Mouse (Mus musculus) layer of hippocampus, adult 18-20 months (tissue): ENCODE results near the gene Csf1. TPM values are rescaled to one million over a fixed set of nuclear protein-coding genes. Genes with fewer than 3 reads are reported as not detected.

Experiments
- DNase-seq, 2 experiments: peaks; one replicate each; pipeline ENCODE4 v3.0.0; 2022; ENCODE audit warnings: low spot score in 2 of 2
- total RNA-seq, 2 experiments: library from RNA; stranded (reverse); gene quantifications; 2 replicates each; pipeline ENCODE4 v1.2.3; 2021

Csf1 gene
- total RNA-seq, 2 experiments from 2014 or later: 22.0 to 23.3 TPM

DNA sequence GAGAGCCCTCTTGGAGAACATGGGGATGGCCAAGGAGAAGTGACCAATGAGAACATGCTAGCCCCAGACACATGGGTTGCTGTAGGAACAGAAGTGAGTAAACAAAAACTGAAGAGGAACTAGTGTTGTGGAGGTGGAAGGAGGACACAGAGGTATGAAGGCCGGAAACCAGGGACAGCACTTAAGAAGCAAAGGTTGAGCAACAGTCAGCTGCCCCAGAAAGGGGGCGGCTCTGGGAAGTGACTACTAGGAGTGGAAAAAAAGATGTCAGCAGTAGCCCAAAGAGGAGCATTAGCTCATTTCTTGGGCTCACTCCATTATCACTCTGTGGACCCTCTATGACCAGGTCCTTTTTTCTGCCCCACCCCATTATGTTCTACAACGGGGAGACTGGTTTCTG, 23.0 kb upstream of the Csf1 start:
- no peak for DNase-seq

DNA sequence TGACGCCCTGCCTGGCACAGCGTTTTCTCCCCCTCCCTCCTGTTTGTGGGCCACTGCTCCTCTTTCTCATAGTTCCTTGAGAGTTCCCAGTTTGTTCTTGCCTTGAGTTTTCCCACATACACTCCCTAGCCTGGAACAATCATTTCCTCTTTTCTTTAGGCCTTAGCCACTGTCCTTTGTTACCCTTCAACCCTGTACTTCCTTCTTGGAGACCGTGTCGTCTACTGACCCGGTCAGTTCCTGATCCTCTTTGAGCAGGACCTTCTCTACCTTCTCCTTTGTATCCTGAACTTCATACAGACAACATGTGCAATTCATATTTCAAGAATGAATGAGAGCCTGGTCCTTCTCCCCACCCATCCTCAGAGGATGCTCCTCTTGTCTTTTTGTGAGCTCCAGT, 21.0 kb upstream of the Csf1 start:
- DNase-seq: no peak

DNA sequence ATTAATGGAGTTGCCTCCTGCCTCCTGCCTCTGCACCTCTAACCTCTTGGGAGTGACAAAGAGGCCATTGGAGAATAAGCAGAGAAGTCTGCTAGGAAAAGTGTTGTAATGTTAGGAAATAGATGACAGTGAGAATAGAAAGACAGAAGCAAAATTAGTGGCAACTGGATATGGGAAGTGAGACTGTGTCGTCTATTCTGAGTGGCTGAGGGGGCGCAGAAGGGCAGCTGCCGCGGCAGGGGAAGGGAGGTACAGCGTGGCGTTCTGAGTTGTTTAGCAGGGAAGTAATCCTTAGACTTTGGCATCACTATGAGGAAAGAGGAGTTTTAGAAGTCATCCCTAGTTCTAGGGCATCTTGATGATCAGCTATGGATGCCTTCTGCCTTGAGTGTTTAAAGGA, 17.7 kb upstream of the Csf1 start:
- no peak for DNase-seq

DNA sequence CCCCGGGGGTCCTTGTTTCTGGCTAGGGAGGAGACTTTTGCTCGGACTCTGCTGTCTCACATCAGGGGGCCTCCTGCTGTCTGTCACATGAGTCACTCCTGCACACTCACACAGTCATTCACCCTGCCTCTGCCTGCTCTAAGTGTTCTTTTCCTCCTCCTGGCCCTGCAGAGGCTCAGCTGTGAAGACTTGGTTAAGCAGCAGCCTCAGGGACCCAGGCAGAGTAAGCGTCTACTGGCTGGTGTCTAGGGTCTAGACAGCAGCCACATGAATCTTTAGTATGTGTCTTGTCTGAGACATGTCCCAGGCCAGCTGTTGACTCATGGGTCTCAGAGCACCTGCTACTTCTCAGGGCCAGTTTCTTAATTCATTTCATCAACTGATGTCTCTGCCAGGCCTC, 16.0 kb upstream of the Csf1 start:
- DNase-seq: no peak

DNA sequence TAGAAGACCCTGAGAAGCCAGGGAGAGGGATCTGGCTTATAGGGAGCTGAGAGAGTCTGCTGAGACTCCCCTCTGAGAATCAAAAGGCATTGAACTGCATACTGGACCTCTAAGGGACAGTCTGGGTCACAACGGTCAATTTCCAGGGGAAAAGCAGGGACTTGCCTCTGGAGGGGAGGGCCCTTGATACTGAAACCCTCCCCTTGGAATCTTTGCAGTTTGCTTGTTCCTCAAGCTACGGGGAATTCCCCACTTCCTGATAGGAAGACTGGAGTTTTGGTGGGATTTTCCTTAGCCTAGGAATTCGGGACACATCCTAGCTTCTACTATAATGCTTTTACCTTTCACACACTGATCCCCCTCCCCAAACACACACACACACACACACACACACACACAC, 15.5 kb upstream of the Csf1 start:
- no peak for DNase-seq

DNA sequence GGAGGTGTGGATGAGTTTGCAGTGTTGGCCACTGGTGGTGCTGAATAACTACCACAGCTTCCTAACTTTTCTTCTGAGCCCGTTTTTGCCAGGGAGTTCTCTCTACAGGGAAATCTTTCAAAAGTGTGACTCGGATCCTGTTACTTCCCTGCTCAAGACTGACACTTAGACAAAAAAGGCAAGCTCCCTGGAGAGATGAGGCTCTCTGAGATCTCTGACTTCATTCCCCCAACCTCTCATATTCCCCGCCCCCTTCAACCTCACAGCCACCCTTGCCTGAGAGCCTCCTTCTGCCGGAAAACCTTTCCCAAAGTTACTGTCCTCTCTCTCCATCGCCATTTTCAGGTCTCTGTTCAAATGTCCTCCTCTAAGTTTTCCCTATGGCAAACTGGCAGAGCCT, 14.8 kb upstream of the Csf1 start:
- DNase-seq: no peak

DNA sequence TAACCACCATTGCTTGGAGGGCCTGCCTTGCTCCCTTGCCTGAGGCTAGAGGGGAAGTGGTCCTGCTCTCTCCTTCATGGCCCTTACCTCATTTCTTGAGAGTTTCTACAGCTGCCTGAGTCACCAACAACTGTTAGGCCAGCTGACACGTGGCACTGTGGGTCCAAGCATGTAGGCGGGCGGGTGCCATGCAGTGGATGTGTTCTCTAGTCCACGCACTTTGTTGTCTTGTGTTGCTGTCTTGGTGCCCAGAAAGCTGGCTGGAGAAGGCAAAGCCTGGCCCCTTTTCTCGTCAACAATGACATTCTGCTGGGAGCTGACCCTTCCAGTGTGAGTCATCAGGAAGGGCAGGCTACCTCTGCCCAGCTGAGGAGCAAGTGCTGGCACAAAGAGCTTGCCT, 12.6 kb upstream of the Csf1 start:
- no peak for DNase-seq

DNA sequence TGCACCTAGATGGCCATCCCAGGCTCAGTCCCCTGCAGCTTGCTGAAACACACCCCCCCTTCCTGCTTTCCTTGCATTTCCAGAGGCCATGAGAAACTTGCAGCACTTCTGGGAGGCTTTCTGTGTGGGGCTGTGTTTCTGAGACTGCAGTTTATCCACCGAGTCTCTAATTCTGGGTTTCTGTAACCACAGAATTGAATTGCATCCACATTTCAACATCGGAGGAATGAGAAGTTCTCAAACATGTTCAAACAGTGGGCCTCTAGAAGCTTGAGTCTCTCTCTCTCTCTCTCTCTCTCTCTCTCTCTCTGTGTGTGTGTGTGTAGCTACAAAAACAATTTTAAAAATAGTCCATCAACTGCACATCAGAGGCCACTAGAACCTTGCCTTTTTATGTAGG, 9.4 kb upstream of the Csf1 start:
- no peak for DNase-seq

DNA sequence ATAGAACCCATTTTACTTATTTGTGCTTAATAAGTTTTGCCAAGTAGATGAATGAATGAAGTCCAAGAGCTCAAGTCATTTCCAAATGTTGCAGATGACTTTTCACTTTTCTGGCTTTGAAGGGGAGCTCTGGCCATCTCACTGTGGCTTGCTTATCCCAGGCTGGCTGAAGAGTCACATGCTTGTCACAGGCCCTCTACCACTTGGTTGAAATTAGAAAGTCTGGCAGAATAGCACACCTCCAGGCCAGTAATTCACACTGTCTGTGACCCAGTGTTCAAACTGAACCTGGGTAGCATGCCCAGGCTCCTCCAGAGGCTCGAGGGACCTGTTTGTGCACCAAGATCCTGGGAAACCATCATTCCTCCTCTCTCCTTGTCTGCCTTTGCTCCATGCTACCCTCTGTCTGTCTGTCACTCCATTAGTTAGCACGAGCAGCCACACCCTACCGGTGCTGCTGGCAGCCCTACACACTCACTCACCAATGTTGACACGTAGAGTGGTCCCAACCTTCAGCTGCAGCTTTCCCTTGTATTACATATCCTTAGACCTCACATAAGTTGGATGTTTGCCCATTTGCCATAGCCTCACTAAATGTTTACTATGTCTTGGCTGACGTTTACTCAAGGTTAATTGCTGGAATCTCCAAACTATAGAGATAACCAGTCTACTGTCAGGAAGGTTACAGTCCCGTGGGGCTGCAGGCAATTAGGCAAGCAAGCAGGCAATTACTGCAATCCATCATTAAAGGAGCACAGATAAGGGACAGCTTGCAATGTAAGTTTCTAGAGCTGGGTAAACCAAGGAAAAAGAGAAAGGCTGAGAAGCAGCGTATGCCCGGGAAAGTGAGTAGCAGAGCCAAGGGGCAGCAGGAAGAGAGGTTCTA, 8.1 kb upstream of the Csf1 start:
- no peak for DNase-seq

DNA sequence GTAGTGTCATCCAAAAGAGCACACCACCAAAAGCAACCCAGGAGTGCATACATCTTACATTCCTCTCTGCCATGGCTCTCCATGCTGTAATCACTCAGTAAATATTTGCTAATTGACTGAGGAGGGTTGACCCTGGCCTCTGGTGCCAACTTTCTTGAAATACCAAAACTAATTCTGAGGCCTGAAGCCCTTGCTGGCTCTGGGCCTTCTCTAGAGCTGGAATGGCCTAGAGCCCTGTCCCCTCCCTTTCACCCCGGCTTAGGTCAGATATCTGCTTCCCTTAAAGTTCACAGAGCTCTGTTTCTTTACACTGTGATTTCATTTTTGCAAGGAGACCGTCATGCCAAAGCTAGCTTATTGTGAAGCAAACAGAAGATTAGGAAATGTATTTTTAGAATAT, 6.5 kb upstream of the Csf1 start:
- no peak for DNase-seq

DNA sequence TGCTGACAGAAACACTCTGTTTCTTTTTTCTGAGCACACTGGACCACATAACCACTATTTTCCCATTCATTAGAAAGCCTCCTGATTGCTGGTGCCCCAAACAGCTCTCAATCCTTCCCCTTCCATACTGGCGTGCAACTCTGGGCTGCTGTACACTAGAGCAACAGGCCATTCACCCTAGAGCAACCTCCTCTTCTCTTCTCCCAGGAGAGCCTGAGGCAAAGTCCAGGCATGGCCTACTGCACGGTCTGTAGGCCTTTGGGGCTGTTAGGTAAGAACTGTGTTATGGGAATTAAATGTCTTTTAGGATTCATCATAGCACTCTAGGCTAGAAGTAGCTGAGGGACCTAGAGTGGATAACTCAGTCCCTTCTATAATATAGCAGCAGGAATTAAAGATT, 5.7 kb upstream of the Csf1 start:
- DNase-seq: no peak

DNA sequence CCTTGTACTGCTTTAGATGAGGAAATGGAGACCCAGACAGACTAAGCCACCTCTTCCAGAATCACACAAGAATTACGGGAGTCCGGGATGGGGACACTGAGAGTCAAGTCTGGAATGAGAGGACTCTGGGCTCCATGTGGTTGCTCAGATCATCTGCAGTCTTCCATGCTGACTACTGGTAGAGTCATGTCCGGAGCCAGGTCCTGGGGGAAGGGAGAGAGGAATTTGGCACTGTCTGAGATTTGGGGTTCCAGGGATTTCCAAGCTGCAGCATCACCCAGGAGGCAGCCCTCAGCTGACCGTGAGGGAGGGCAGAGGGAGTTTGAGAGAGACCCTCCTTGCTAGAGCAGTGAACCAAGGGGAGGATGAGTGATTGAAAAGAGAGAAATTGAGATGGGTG, 3.3 kb upstream of the Csf1 start:
- DNase-seq: no peak

DNA sequence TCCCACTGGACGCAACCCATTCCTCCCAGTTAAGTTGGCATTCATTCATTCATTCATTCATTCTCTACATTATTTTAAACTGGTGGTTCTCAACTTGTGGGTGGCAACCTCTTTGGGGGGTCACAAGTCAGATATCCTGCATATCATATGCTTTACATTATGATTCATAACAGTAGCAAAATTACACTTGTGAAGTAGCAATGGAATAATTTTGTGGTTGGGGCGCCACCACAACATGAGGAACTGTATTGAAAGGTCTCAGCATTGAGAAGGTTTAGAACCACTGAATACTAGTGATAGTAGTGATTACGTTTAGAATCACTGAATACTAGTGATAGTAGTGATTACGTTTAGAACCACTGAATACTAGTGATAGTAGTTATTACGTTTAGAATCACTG, 1.2 kb upstream of the Csf1 start:
- DNase-seq: no peak

DNA sequence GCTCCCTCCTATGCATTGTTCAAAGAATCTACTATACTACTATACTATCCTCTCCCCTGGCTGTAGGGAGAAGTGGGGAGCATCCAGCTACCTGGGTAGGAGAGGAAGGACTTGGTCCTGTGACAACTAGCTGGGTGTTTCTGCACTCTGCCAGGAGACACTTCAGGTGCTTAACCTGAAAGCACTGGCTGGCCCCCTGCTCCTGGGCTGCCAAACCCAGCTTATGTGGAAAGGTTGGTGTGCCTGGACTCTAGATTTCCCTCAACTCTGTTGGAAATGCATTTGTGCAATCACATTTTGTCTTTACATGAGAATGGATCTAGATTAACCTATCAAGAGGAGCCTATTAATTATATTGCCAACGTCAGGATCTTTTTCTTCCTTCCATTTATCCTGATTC, 502 bp upstream of the Csf1 start:
- no peak for DNase-seq

DNA sequence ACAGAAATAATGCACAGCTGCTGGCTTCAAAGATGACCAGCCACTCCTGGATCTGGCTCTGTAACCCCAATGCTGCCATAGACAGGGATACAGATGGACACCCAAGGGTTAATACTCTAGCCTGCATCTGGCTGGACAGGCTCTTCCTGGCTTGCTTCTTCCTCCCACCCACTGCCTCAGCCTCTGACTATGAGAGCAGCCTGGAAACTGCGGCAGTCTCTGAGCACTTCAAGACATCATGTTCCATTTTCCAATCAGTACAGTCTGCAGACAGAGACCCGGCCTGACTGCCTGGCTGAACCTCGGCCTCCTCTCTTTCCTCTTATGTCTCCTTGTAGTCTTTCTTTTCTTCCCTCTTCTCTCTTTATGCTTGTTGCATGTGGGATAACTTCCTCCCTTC, 1.6 kb downstream of the Csf1 start:
- peak in 1 of 2 experiments; percentile 51 for DNase-seq

DNA sequence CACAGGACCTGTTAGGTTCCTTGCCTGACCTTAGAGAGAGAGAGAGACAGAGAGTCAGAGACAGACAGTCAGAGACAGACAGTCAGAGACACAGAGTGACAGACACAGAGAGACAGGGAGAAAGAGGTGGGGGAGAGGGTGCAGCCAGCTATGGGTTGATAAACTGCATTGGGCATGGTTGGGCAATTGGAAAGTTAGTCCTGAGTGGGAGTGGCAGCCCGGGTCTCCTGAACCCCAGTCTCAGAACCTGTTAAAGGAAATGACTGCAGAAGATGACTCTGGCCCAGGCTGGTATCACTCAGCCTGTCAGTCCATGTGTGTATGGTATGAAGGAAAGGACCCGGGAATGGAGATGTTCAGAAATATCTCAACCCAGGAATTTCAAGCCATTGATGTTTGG, 2.1 kb downstream of the Csf1 start:
- DNase-seq: no peak

DNA sequence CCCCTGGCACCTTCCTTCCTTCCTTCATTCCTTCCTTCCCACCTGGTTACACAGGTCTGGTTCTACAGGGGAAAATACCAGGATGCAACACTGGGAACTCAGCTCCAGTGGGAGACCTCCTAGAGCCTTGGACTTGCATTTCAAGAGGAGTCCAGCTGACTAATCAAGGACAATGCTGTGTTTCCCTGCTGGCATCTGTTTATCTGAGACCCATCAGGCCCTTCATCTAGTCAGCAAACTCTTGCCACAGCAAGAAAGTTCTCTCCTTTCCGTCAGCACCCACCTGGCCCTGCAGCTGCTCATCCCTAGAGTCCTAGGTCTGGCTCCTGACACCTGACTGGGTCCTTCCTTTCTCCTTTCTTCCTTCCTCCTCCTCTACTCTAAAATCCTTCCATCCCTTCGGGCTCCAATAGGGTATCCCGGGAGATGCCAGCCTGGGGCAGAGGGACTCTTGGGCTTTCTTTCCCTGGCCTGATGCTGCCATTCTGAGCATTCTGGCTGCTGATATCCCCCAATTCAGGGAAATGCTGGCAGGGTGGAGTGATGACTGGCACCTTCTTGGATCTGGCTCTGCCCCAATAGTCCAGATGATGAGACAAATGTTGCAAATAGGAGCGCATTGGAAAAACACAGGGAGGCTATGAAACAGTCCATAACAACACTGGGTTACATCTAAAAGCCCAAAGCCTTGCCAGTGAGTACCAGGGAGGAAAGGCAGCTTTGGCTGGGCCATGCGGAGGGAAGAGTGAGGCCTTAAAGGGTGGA, 2.7 kb downstream of the Csf1 start:
- peak; percentile 77 to 88 for DNase-seq

DNA sequence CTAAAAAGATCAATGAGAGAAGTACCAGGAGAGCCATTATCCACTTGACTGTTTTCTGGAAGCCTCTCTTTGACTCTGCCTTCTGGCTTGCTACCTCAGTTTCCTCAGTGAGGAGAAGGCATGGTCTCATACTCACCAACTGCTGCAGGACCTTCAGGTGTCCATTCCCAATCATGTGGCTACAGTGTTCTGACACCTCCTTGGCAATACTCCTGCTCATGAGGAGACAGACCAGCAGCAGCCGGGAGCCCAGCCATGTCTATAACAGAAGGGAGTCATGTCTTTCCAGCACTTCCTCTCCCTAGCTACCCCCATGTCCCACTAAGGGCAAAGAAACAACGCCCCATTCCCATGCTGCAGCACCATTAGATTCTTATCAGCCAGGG, 3.8 kb downstream of the Csf1 start:
- no peak for DNase-seq

DNA sequence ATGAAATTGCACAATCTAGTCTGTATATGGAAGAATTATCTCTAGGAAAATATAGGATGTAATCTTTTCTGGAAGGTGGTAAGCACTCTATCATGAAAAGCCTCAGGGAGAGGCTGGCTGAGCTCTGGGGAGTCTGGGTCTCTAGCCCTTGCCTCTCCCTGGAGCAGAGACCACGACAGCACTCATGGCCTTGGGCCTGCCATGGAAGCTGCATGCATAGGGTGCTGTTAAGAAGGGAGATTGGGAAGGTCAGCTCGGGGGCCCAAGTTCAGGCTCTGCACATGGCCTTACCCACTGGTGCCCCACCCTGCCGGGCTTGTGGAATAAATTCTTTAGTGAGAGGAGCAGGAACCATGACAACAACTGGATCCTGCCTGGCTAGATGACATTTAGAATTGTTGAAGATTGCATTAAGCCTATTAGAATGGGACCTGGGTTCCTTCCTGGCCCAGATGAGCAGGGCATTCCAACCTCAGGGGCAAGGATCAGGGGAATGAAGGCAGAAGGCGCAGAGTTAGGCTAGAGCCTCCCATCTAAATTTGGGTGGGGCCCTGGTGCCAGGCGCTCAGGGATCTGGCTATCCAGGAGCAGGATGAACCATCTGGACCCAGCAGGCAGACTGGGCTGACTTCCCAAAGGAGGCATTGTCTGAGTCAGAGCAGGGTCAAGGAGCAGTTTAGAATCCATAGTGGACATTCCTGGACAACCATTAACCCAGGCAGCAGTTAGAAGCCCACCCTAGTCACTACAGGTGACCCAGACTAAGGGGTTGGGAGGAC, 4.4 kb downstream of the Csf1 start:
- DNase-seq: no peak

DNA sequence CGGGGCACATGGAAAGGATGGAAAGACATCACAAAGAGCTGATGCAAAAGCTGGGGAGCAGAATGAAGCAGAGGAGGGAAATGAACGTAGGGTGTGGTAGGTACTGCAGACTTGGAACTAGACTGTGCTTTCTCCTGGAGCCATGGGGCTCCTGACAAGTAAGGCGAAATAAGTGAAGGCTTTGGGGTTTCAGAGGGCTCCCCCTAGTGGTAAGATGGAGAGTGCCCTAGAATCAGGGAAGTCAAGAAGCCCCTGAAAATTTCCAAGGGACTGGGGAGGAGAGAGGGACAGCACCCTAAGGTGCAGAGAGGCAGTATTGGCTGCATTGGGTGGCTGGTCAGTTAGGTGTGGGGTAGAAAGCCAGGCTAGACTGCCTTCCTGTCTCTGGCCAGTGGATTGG, 5.6 kb downstream of the Csf1 start:
- DNase-seq: peak in 1 of 2 experiments; percentile 74

DNA sequence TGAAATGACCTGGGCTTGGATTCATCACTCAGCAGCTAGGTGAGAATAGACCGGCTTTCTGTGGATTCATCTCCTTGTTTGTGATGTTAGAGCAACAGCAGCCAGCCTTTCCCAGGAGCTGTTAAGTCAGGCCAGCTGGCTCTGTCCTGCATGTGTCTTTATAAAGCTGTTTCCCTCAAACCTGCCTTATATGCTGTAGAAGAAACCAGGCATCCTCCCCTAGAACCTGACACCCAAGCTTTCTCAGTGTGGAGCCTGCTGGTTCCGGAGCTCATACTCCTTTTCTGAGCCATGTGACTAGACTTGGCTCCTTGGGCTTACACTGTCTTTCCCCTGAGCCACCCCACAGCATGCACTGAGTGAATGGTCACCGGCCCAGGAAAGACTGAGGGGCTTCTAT, 8.7 kb downstream of the Csf1 start:
- DNase-seq: no peak
